Mouse (Mus musculus) bone marrow macrophage, adult 2 months (primary cell): ENCODE results near the gene Osbpl6.

Source experiments
- CTCF ChIP-seq: IDR thresholded peaks from 2 replicates; pipeline ENCODE4 v1.5.1; 2012; ENCODE audit warnings: low read depth, mild to moderate bottlenecking, low read length, moderate library complexity
- POLR2A ChIP-seq: IDR thresholded peaks from 2 replicates; pipeline ENCODE4 v1.6.1; 2012; ENCODE audit warnings: mild to moderate bottlenecking, low read depth, low read length, borderline replicate concordance

GRCm38 (mm10) chr2:76369821-76370655 is 36.3 kb upstream of the Osbpl6 start, which contains the start of gene Rbm45:
- TF ChIP-seq CTCF (peak; percentile 38), POLR2A (no peak)
